Mouse (Mus musculus): Measurements from ENCODE around the gene Syn3.

DNA sequence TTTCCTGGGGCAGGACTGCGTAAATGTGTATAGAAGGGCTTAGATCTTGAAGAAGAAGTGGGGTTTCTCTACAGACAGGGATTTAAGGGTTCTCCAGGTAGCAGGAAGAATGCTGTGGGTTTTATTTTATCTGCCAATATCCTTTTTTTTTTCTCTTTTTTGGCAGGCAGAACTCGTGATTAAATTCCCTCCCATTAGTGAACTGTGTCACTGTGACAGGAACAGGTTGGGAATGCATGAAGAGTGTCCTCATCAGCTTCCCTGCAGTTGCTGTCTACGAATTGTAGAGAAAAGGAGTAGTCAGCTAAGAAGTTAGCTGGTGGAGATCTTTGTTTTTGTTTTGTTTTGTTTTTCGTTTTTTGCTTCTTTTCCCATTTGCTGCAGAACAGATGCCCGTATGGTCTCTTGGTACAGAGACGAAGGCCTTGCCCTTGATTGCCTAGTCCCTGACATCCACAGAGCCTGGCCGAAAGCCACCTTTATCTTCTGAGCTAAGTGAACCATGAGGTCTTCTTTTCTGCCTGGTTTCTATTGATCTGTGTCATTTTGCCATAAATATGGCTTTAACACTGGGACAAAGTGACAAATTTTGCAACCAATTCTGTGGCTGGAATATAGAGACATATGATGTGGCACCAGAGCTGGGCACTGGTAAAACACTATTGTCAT, 140.3 kb downstream of the Syn3 start:
- TF ChIP-seq CTCF (IDR thresholded peaks at IDR 0.05; ENCODE audit: low read depth) = no peak
- TF ChIP-seq EP300 (optimal IDR thresholded peaks at IDR 0.05) = no peak
